Mouse (Mus musculus) embryo, embryonic 9.5 days (tissue): ENCODE results near the gene 6030458C11Rik.

Source experiments
- DNase-seq: peaks from one replicate; pipeline ENCODE4 v3.0.0-alpha.2; 2017; ENCODE audit errors: extremely low spot score

6030458C11Rik gene

DNA sequence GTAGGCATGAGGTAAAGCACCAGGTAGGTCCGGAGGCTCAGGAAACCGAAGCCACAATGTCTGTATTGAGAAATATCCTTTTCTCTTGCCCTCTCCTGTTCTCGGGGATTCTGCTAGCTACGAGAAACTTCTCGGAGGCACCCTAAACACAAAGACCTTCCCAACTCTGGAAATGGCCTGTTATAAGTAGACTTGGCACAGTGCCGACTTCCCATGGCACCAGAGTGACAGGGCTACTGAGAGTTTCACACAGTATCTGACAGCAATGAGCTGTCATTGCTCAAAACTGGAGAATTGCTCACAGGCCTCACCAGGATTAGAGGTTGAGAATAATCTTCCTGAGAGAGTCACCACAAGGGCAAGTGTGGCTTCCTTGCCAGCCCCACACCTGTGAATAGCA lies 63.7 kb downstream of the 6030458C11Rik start:
- no peak for DNase-seq

DNA sequence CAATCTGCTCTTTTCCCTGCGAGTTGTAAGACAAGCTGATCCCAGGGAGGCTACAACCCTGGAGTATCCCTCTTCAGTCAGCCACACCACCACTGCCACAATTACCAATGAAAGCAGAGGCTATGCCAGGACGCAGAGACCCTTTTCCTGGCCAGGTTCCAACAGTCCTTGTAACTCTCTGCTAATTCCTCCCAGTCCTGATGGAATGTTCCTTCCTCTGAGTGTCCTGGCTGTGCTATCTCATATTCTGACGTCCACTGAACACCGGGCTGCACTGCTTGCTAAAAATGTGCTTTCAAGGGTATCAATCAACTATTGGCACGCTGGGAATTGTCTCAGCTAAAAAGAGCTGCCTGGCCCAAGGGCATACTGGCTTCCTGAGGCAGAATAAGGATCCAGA lies 66.0 kb downstream of the 6030458C11Rik start:
- no peak for DNase-seq
